Mouse (Mus musculus) layer of hippocampus, postnatal 25 days (tissue): ENCODE measurements around the gene Senp7. TPM values are rescaled to one million over a fixed set of nuclear protein-coding genes. Genes with fewer than 3 reads are reported as not detected.
"Not testable (repeated sequence)": the region's sequence is repeated elsewhere in the genome, so short reads cannot be mapped to it uniquely, and the experiment has no call there.

ENCODE experiments used
- DNase-seq, 2 experiments: peaks; one replicate each; pipeline ENCODE4 v3.0.0; 2022; ENCODE audit warnings: mixed read lengths in 2 of 2, low spot score in 1 of 2; ENCODE audit errors: extremely low spot score in 1 of 2
- total RNA-seq, 2 experiments: library from RNA; stranded (reverse); gene quantifications; 2 replicates each; pipeline ENCODE4 v1.2.3; 2021

Gene Senp7
- 10 to 100 TPM; 45.3 to 52.4 TPM for total RNA-seq

DNA sequence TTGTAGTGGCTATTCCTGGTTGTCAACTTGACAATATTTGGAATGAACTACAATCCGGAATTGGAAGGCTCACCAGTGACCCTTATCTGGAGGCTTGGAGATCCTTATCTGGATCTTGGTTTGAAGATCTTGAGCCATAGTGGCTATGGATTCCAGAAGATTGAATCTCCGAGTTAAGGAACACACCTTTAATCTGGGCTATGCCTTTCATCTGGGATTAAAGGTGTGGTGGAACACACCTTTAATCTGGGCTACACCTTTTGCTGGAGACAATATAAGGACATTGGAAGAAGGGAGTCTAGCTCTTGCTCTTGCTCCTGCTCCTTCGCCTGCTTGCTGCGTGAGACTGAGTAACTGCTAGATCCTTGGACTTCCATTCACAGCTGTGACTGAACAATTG, at the start of gene Senp7:
Gene Senp7 (plus strand): TSS at position 301 of the 400 bp plus-strand sequence.
- not testable (repeated sequence) for DNase-seq

DNA sequence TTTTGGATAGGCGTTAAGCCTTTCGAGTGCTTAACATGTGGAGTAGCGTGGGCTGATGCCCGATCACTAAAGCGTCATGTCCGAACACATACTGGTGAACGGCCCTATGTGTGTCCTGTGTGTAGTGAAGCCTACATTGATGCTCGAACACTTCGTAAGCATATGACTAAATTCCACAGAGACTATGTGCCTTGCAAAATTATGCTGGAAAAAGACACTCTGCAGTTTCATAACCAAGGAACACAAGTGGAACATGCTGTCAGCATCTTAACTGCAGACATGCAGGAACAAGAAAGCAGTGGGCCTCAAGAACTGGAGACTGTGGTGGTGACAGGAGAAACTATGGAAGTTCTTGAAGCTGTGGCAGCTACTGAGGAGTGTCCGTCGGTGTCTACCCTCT, 41.3 kb upstream of the Senp7 start:
- no peak for DNase-seq

GRCm38 (mm10) chr16:56008862-56009261, 39.3 kb upstream of the Senp7 start:
- DNase-seq, result no peak

DNA sequence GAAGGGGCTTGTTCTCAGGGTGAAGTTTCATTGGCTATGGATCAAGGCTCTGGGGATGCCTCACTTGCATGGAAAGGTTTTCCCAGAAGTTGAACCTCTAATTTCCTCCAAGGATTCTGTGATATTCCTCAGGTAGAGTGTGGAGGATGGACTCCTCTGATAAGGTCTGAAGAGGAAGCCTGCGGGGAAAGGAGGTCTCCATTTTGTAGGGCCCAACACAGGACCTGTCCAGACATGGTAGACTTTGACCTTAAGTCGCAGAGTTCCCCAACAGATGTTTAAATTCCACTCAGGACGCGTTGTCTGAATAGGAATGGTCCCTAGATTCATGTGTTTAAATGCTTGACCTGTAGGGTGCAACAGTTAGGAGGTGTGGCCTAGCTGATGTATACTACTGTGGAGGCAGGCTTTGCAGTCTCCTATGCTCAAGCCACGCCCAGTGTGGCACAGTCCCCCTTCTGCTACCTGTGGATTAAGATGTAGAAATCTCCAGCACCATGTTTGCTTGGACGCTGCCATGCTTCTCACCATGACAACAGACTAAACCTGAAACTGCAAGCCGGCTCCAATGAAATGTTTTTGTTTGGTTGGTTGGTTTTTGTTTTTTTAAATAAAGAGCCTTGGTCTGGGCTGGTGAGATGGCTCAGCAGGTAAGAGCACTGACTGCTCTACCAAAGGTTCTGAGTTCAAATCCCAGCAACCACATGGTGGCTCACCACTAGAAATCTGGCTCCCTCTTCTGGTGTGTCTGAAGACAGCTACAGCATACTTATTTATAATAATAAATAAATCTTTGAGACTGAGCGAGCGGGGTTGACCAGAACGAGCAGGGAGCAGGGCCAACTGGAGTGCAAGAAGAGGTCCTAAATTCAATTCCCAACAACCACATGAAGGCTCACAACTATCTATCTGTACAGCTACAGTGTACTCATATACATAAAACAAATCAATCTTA, 35.1 kb upstream of the Senp7 start:
- no peak for DNase-seq

DNA sequence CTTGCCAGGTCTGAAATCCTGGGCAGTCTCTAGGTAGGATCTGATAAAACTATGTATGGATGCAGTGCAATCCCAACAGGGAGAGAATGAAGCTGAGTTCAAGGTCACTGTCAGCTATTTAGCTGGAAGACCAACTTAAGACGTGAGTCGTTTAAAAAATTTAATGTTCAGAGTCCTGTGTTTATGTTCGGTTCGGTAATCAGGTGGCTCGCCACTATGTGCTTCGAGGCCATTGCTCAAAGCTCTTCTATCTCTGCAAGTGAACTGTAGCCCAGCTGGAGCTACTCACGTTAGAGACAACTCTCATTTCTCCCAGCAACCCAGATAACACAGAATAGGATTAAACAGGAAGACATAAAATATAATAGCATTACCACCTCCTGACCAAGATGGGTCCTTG, 34.1 kb upstream of the Senp7 start:
- no peak for DNase-seq

- no peak for DNase-seq
These were observed 28.5 kb upstream of the Senp7 start for GRCm38 (mm10) chr16:56019660-56020059.

DNA sequence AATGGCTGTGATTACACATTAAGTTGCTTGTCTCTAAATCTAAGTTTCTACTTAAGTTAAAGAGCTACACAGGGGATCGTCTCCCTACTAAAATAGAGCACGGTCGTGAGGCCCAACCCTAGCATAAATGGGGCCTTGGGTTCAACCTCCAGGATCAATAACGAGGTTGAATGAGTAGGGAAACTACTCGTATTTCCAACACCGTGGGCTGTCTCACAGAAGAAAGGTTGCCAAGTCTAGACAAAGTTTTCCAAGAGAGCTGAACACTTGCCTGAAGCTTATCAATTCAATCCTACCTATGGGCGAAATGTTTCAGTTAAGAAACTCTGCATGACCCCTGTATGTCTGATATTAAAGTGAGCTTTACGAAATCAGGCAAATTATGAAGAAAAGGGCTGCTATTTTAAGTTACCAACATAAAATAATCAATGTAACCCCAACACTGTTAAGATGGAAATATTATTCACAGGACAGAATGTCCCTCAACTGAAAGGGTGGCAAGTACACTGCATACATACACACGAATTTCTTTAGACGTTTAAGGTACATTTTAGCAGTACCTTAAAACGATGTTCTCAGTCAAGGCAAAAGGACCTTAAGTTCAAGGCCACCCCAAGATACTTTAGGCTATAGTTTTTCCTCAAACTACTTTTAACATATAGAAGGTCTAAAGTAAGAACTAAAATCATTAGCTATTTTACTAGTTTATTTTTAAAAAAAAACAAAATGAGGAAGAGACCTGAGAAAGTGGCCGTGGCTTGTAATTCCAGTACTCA, 20.1 kb upstream of the Senp7 start:
- DNase-seq, result no peak

DNA sequence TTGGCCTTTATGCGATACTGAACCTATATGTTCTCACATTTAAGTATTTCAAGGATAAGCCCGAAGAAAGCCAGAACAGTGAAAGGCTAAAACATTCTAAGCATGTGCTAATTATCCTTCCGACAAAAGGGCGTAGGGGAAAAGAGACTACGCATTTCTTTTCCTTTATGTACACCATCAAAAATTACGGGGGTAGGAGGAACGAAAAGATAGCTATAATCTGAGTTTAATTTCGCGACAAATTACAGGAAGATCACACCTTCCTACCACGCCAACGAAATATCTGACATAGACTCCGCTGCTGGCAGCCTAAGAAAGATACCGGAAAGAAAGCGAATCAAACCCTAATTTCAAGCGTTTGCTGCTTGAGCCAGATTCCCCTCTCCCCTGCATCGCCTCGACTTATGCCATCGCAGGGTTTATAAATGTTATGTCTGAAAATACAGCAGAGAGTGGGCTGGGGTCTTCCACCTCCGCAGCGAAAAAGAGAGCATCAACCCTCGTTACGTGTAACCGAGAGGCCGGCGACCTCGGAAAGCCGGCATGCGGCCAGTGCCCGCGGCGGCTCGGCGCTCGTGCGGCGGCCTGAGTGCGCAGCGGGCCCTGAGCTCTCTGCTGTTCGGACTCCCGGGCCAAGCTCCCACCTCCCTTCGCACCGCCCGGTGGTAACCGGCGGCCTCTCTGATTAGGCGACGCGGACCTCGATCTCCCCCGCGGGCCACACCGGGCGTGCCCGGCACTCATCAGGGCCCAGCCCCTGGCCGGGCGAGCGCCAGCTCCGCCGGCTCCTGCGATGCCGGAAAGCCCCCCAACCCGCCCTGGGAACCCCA, 19.2 kb upstream of the Senp7 start:
- no peak for DNase-seq

DNA sequence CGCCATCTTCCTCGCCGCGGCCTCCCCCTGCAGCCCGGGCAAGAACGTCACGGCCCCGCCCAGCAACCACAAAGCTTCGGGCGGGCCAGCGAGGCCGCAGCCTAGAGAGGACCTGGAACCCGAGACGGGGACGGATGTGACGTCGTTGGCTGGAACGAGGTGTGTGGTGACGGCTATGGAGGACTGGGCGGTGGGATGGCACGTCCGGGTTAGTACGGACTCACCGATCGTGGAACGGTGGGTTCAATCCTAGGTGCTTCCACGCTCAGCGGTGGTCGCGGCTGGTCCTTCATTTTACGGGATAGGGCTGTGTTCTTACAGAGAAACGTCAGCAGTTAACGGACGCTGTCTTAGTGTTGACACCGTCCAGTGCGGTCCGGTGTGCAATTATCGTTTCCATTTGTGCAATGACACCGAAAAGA, 18.5 kb upstream of the Senp7 start, which contains the start of gene Pcnp:
Gene Pcnp (minus strand): TSS at position 79 of the 422 bp plus-strand sequence.
- DNase-seq, result peak; percentile 94 to 95

DNA sequence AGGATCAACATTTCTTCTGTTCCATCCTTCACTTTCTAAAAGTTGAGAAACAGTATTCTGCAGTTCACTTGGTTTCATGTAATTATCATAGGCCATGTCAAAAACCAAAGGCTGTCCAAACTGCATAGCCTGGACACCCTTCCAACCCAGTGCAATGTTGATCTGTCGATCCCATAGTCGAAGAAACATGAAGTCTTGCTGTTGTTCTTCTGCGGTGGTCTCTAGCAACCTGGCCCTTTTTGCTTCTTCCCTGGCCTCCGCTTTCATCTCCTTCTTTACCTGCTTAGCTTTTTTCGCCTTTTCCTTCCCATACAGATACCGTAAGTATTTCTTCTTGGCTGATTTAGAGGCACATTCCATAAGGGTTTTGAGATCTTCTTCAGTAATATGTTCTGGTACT, 13.6 kb upstream of the Senp7 start:
- DNase-seq, result no peak

GRCm38 (mm10) chr16:56036501-56036900, 11.6 kb upstream of the Senp7 start:
- DNase-seq, result no peak

- DNase-seq, result peak; percentile 93 to 94
These were observed 10.8 kb upstream of the Senp7 start, which contains the start of gene Trmt10c for GRCm38 (mm10) chr16:56037138-56038010. Gene Trmt10c, minus strand, starts transcription at chr16:56037819.

GRCm38 (mm10) chr16:56038090-56038489, 10.0 kb upstream of the Senp7 start:
- DNase-seq, result no peak

DNA sequence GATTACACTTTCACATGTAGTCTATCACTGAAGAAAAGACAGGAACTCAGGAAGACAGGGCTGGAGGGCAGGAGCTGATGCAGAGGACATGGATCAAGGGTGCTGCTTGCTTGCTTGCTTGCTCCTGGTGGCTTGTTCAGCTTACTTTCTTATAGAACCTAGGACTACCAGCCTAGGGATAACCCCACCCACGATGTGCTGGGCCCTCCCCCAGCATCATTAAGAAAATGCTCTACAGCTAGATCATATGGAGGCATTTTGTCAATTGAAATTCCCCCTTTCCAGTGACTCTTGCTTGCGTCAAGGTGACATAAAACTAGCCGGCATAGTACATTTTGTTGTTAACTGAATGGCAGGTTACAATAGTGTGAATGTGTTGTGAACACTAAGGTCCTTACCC, 7.8 kb downstream of the Senp7 start:
- DNase-seq, result no peak

GRCm38 (mm10) chr16:56056944-56057590, 8.9 kb downstream of the Senp7 start:
- DNase-seq, result no peak

- no peak for DNase-seq
These were observed 10.0 kb downstream of the Senp7 start for GRCm38 (mm10) chr16:56058151-56058550.

GRCm38 (mm10) chr16:56061995-56062594, 14.0 kb downstream of the Senp7 start:
- no peak for DNase-seq

DNA sequence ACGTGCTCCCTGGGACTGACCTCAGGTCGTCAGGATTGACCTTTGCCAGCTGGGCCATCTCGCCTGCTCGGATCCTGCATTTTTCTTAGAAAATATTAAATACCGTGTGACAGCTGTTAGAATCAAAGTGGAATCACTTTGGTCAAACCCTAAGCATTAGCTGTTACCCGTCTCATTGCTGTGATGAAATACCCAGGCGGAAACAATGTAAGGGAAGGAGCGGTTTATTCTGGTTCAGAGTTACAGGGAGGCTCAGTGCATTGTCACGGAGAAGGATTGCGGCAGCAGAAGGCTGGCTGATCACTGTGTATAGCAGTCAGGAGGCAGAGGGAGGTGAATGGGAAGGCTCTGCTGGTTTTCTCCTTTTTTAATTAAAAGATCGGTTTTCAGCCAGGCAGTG, 14.8 kb downstream of the Senp7 start:
- DNase-seq, result no peak
